Mouse (Mus musculus): ENCODE data around the gene Adck2.
A peak's percentile ranks its signal among the peaks of the same experiment; 100 is the strongest.

Adck2 gene

GRCm38 (mm10) chr6:39573791-39574554 is at the start of gene Adck2:
Gene Adck2, plus strand, starts transcription at chr6:39573873.
- peak in 1 of 2 experiments; percentile 74 for DNase-seq (ENCODE audit: low spot score in 2 of 2)

GRCm38 (mm10) chr6:39526797-39527196 is 46.9 kb upstream of the Adck2 start:
- no peak for DNase-seq (ENCODE audit: low spot score in 2 of 2)

- no peak for DNase-seq (ENCODE audit: low spot score in 2 of 2)
Measured at GRCm38 (mm10) chr6:39527337-39527784, 46.3 kb upstream of the Adck2 start.

GRCm38 (mm10) chr6:39527811-39528210 is 45.9 kb upstream of the Adck2 start:
- no peak for DNase-seq (ENCODE audit: low spot score in 2 of 2)

- peak in 1 of 2 experiments; percentile 80 for DNase-seq (ENCODE audit: low spot score in 2 of 2)
Measured at GRCm38 (mm10) chr6:39528671-39529535, 44.8 kb upstream of the Adck2 start.

- DNase-seq (ENCODE audit: low spot score in 2 of 2) = no peak
Measured at GRCm38 (mm10) chr6:39534944-39535343, 38.7 kb upstream of the Adck2 start.

- DNase-seq (ENCODE audit: low spot score in 2 of 2) = no peak
Measured at GRCm38 (mm10) chr6:39536621-39537020, 37.1 kb upstream of the Adck2 start.

GRCm38 (mm10) chr6:39537276-39537675 is 36.4 kb upstream of the Adck2 start:
- no peak for DNase-seq (ENCODE audit: low spot score in 2 of 2)

GRCm38 (mm10) chr6:39538227-39538626 is 35.4 kb upstream of the Adck2 start:
- DNase-seq (ENCODE audit: low spot score in 2 of 2) = no peak

- no peak for DNase-seq (ENCODE audit: low spot score in 2 of 2)
Measured at GRCm38 (mm10) chr6:39539679-39540155, 34.0 kb upstream of the Adck2 start.

- DNase-seq (ENCODE audit: low spot score in 2 of 2) = no peak
Measured at GRCm38 (mm10) chr6:39540563-39540962, 33.1 kb upstream of the Adck2 start.

GRCm38 (mm10) chr6:39542631-39543597 is 30.8 kb upstream of the Adck2 start:
- peak in 1 of 2 experiments; percentile 46 for DNase-seq (ENCODE audit: low spot score in 2 of 2)

GRCm38 (mm10) chr6:39543769-39544420 is 29.8 kb upstream of the Adck2 start:
- no peak for DNase-seq (ENCODE audit: low spot score in 2 of 2)

GRCm38 (mm10) chr6:39545474-39545873 is 28.2 kb upstream of the Adck2 start:
- DNase-seq (ENCODE audit: low spot score in 2 of 2) = no peak

- DNase-seq (ENCODE audit: low spot score in 2 of 2) = no peak
Measured at GRCm38 (mm10) chr6:39548030-39548429, 25.6 kb upstream of the Adck2 start.

GRCm38 (mm10) chr6:39551981-39552636 is 21.6 kb upstream of the Adck2 start:
- DNase-seq (ENCODE audit: low spot score in 2 of 2) = no peak

GRCm38 (mm10) chr6:39554888-39555647 is 18.6 kb upstream of the Adck2 start:
- no peak for DNase-seq (ENCODE audit: low spot score in 2 of 2)

GRCm38 (mm10) chr6:39555648-39555945 is 18.1 kb upstream of the Adck2 start:
- no peak for DNase-seq (ENCODE audit: low spot score in 2 of 2)

GRCm38 (mm10) chr6:39556900-39557659 is 16.6 kb upstream of the Adck2 start:
- no peak for DNase-seq (ENCODE audit: low spot score in 2 of 2)

Data from left cerebral cortex, adult 9 months (tissue).